Mouse (Mus musculus): ENCODE measurements at regions not wholly inside any gene's neighbourhood (a gene's known extent, or its start where the extent isn't known, plus 50 kb on each side); places are given as distances from the start of the nearest gene placed in this dataset.

GRCm38 (mm10) chr1:184559543-184559942 is 172.9 kb downstream of the Hlx start:
- H3K9ac ChIP-seq (ENCODE audit: low read length) = no peak overlapping the region
- no peak overlapping the region for H3K27ac ChIP-seq (ENCODE audit: low read depth, low read length)
- no peaks in the 10 kb centered on the region for H3K4me1 ChIP-seq (ENCODE audit: control insufficient read depth, insufficient read depth, low read length)
- DNase-seq (ENCODE audit: low spot score, missing footprints) (no peak), ATAC-seq (ENCODE audit: low FRiP score) (no peak)
- no peak overlapping the region for H3K4me2 ChIP-seq
- no peaks in the 10 kb centered on the region for H3K36me3 ChIP-seq (ENCODE audit: control insufficient read depth, insufficient read depth, low read length)
- H3K27me3 ChIP-seq (ENCODE audit: control insufficient read depth, insufficient read depth, low read length) = no peaks in the 10 kb centered on the region
- H3K9me3 ChIP-seq (ENCODE audit: control insufficient read depth, low read length) = no peaks in the 10 kb centered on the region
- 70% methylated on average over 7 of the region's 7 CpGs for WGBS
- no peak overlapping the region for H3K4me3 ChIP-seq (ENCODE audit: low read depth, low read length)

GRCm38 (mm10) chr1:184553791-184554190 is 178.6 kb downstream of the Hlx start:
- ATAC-seq (ENCODE audit: low FRiP score) = no peak
- Histone ChIP-seq H3K9me3 (ENCODE audit: control insufficient read depth, low read length) (no peaks in the 10 kb centered on the region), H3K4me2 (no peak overlapping the region), H3K4me3 (ENCODE audit: low read depth, low read length) (no peak overlapping the region), H3K27me3 (ENCODE audit: control insufficient read depth, insufficient read depth, low read length) (no peaks in the 10 kb centered on the region), H3K9ac (ENCODE audit: low read length) (no peak overlapping the region), H3K36me3 (ENCODE audit: control insufficient read depth, insufficient read depth, low read length) (no peaks in the 10 kb centered on the region), H3K27ac (ENCODE audit: low read depth, low read length) (no peak overlapping the region), H3K4me1 (ENCODE audit: control insufficient read depth, insufficient read depth, low read length) (no peaks in the 10 kb centered on the region)
- no peak for DNase-seq (ENCODE audit: low spot score, missing footprints)

DNA sequence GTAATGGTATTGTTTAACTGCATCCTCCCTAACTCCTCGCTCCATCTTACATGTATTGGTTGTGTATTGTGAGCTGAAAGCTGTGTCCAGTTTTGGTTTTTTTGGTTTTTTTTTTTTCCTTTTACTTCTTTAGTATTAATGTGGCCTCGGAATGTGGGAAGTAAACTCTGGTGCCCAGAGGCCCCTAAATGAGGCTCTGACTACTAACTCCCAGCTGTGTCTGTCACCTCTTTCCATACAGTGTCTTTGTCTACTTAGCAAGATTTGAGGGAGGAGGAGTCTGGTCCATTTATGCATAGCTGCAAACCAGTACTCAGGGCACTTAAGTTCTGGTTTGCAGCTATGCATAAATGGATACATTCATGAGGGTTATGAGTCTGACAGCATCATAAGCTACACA is 181.9 kb downstream of the Hlx start:
- Histone ChIP-seq H3K9ac (ENCODE audit: low read length) (no peak overlapping the region), H3K27me3 (ENCODE audit: control insufficient read depth, insufficient read depth, low read length) (no peaks in the 10 kb centered on the region), H3K27ac (ENCODE audit: low read depth, low read length) (no peak overlapping the region), H3K4me1 (ENCODE audit: control insufficient read depth, insufficient read depth, low read length) (no peaks in the 10 kb centered on the region), H3K36me3 (ENCODE audit: control insufficient read depth, insufficient read depth, low read length) (no peaks in the 10 kb centered on the region), H3K9me3 (ENCODE audit: control insufficient read depth, low read length) (no peaks in the 10 kb centered on the region), H3K4me2 (no peak overlapping the region), H3K4me3 (ENCODE audit: low read depth, low read length) (no peak overlapping the region)
- no peak for DNase-seq (ENCODE audit: low spot score, missing footprints)
- WGBS = 85% methylated on average over 2 of the region's 2 CpGs
- ATAC-seq (ENCODE audit: low FRiP score) = no peak

DNA sequence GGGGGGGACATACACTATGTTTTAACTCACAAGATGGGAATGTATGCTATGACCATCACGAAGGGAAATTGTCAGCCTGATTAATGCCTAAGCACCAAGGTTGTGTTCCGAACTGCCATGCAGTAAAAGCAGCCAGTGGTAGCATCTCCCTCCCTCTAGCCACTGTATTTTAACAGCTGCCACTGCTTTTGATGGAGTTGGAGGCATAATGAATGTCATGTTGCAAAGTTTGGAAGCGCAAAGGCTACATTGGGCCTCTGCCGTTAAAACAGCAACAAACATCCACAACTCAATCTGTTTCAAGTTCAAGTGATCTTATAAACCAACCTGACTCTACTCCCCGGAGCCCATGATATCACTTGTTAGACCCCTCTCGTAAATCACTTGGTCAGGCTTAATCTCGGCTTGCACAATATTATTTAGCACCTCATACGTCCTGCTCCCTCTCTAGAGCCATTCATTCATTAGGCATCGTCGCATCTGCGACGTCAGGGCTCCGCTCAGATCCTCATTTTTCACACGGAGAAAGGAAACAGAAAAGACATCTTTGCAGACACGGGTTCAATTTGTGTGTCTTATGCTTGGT is 184.7 kb downstream of the Hlx start:
- Histone ChIP-seq H3K4me2 (no peak overlapping the region), H3K9ac (ENCODE audit: low read length) (no peak overlapping the region), H3K27me3 (ENCODE audit: control insufficient read depth, insufficient read depth, low read length) (no peaks in the 10 kb centered on the region), H3K9me3 (ENCODE audit: control insufficient read depth, low read length) (no peaks in the 10 kb centered on the region), H3K4me3 (ENCODE audit: low read depth, low read length) (no peak overlapping the region), H3K36me3 (ENCODE audit: control insufficient read depth, insufficient read depth, low read length) (no peaks in the 10 kb centered on the region), H3K27ac (ENCODE audit: low read depth, low read length) (no peak overlapping the region), H3K4me1 (ENCODE audit: control insufficient read depth, insufficient read depth, low read length) (no peaks in the 10 kb centered on the region)
- ATAC-seq (ENCODE audit: low FRiP score) = no peak
- no peak for DNase-seq (ENCODE audit: low spot score, missing footprints)
- WGBS = 90% methylated on average over 15 of the region's 15 CpGs

DNA sequence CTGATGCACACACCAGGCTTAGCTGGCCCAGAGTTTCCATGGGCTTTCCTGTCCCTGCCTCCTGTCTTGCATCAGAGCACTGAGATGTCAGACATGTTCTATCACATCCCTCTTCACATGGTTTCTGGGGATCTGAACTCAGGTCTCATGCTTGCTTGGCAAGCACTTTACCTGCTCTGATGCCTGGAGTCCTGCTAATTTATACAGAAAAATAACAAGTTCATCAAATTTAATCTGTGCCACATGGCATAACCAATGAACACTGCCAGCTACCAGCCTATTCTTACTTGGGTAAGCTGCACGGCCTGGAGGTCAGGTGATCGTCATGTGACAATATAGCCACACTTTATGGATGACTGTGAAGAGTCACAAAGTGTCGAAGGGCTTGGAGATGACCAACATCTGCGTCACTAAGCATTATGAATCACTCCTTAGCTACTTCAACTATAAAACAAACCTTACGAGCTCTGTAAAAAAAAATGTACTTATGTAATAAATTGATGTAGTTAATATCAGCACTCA is 186.2 kb downstream of the Hlx start:
- H3K4me1 ChIP-seq (ENCODE audit: control insufficient read depth, insufficient read depth, low read length) = no peaks in the 10 kb centered on the region
- no peaks in the 10 kb centered on the region for H3K27me3 ChIP-seq (ENCODE audit: control insufficient read depth, insufficient read depth, low read length)
- DNase-seq (ENCODE audit: low spot score, missing footprints) (no peak), ATAC-seq (ENCODE audit: low FRiP score) (no peak)
- no peak overlapping the region for H3K4me3 ChIP-seq (ENCODE audit: low read depth, low read length)
- H3K9ac ChIP-seq (ENCODE audit: low read length) = no peak overlapping the region
- H3K36me3 ChIP-seq (ENCODE audit: control insufficient read depth, insufficient read depth, low read length) = no peaks in the 10 kb centered on the region
- no peaks in the 10 kb centered on the region for H3K9me3 ChIP-seq (ENCODE audit: control insufficient read depth, low read length)
- H3K27ac ChIP-seq (ENCODE audit: low read depth, low read length) = no peak overlapping the region
- H3K4me2 ChIP-seq = no peak overlapping the region
- WGBS = 89% methylated on average over 5 of the region's 5 CpGs

- Histone ChIP-seq H3K9ac (ENCODE audit: low read length) (no peak overlapping the region), H3K4me2 (no peak overlapping the region), H3K9me3 (ENCODE audit: control insufficient read depth, low read length) (no peaks in the 10 kb centered on the region), H3K27ac (ENCODE audit: low read depth, low read length) (no peak overlapping the region), H3K27me3 (ENCODE audit: control insufficient read depth, insufficient read depth, low read length) (no peaks in the 10 kb centered on the region), H3K36me3 (ENCODE audit: control insufficient read depth, insufficient read depth, low read length) (no peaks in the 10 kb centered on the region), H3K4me1 (ENCODE audit: control insufficient read depth, insufficient read depth, low read length) (no peaks in the 10 kb centered on the region), H3K4me3 (ENCODE audit: low read depth, low read length) (no peak overlapping the region)
- ATAC-seq (ENCODE audit: low FRiP score) (no peak), DNase-seq (ENCODE audit: low spot score, missing footprints) (no peak)
- WGBS = 84% methylated on average over 4 of the region's 4 CpGs
Measured at GRCm38 (mm10) chr1:184545111-184545510, 187.3 kb downstream of the Hlx start.

DNA sequence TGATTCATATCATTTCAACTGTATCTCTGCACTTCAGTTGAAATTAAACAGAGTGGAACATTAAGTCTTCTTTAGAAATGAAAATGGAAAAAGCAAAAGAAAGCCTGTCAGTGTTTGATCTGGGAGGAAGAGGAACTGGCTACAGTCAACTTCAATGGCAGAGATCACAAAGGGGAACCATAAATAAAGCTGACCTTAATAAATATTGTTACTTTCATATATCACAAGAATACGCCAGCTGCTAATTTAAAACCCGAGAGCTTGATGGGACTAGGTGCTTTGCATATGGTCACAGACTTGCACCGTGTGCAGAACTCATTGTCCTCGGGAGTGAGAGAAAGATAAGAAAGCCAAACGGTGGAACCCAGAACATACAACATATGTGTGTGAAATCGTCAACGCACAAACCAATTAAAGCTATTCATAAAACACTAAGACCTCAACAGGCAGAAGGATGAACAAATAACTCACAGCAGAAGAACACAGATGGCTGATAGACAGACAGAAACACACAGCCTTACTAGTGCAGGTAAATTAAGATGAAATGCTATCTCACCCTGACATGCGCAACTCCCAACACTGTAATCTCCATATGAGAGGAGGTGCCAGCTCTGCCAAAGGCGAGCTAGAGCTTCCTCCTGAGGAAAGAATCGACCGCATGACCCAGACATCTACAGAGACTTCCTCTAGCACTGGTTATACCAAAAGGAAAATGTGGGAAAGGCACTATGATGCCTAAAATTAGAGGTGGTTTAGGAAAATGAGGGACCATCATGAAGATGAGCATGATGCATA is 189.9 kb downstream of the Hlx start:
- Histone ChIP-seq H3K4me1 (ENCODE audit: control insufficient read depth, insufficient read depth, low read length) (no peaks in the 10 kb centered on the region), H3K27me3 (ENCODE audit: control insufficient read depth, insufficient read depth, low read length) (no peaks in the 10 kb centered on the region), H3K4me3 (ENCODE audit: low read depth, low read length) (no peak overlapping the region), H3K9ac (ENCODE audit: low read length) (no peak overlapping the region), H3K36me3 (ENCODE audit: control insufficient read depth, insufficient read depth, low read length) (no peaks in the 10 kb centered on the region), H3K9me3 (ENCODE audit: control insufficient read depth, low read length) (no peaks in the 10 kb centered on the region), H3K27ac (ENCODE audit: low read depth, low read length) (no peak overlapping the region), H3K4me2 (no peak overlapping the region)
- no peak for DNase-seq (ENCODE audit: low spot score, missing footprints)
- 84% methylated on average over 11 of the region's 11 CpGs for WGBS
- ATAC-seq (ENCODE audit: low FRiP score) = no peak

- no peak for ATAC-seq (ENCODE audit: low FRiP score)
- no peak overlapping the region for H3K27ac ChIP-seq (ENCODE audit: low read depth, low read length)
- no peak overlapping the region for H3K4me3 ChIP-seq (ENCODE audit: low read depth, low read length)
- H3K4me2 ChIP-seq = no peak overlapping the region
- H3K4me1 ChIP-seq (ENCODE audit: control insufficient read depth, insufficient read depth, low read length) = no peaks in the 10 kb centered on the region
- WGBS = 83% methylated on average over 7 of the region's 7 CpGs
- no peak overlapping the region for H3K9ac ChIP-seq (ENCODE audit: low read length)
- H3K9me3 ChIP-seq (ENCODE audit: control insufficient read depth, low read length) = no peaks in the 10 kb centered on the region
- no peaks in the 10 kb centered on the region for H3K27me3 ChIP-seq (ENCODE audit: control insufficient read depth, insufficient read depth, low read length)
- H3K36me3 ChIP-seq (ENCODE audit: control insufficient read depth, insufficient read depth, low read length) = no peaks in the 10 kb centered on the region
- DNase-seq (ENCODE audit: low spot score, missing footprints) = no peak
Measured at GRCm38 (mm10) chr1:184539818-184540217, 192.6 kb downstream of the Hlx start.

DNA sequence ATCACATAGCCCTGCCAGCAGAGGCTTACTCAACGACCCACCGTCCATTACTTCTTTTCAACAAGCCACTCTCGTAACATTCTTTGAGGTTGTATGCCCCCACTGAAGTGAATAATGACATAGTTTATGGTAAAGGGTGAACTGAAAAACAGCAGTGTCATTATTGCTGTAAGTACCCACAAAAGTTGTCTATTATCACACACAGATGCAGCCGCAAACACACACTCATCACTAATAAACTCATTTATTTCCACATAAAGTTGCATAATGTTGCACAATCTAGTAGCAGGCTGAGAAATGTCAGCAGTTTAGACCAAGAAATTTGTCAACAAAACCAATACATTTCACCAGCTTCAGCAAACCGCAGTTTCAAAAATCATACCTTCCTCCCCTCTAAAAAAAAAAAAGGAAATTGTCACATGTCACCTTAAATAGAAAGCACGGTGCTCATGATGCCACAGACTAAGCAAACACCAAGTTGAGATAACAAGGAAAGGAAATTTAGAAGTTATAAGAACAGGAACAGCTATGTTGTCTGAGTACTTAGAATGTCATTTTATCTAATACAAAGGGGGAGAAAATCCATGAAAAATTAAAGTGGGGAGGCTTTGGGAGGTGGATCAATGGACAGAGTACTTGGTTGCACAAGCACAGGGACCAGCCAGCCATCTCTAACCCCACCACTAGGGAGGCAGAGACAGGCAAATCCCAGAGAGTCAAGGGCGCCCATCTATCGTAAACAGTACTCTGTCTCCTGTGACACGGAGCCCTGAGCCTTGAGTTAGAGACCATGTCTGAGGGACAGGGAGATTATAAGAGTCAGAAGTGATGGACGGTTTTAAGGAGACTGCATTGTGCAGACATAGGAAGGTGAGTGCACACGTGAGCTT is 195.9 kb downstream of the Hlx start:
- Histone ChIP-seq H3K36me3 (ENCODE audit: control insufficient read depth, insufficient read depth, low read length) (no peaks in the 10 kb centered on the region), H3K9ac (ENCODE audit: low read length) (no peak overlapping the region), H3K9me3 (ENCODE audit: control insufficient read depth, low read length) (no peaks in the 10 kb centered on the region), H3K4me1 (ENCODE audit: control insufficient read depth, insufficient read depth, low read length) (no peaks in the 10 kb centered on the region), H3K4me3 (ENCODE audit: low read depth, low read length) (no peak overlapping the region), H3K4me2 (no peak overlapping the region), H3K27ac (ENCODE audit: low read depth, low read length) (no peak overlapping the region), H3K27me3 (ENCODE audit: control insufficient read depth, insufficient read depth, low read length) (no peaks in the 10 kb centered on the region)
- DNase-seq (ENCODE audit: low spot score, missing footprints) = no peak
- WGBS = 90% methylated on average over 11 of the region's 11 CpGs
- ATAC-seq (ENCODE audit: low FRiP score) = no peak

All from midbrain, embryonic 11.5 days (tissue).